Mouse (Mus musculus): ENCODE measurements around the gene Sdhaf1. TPM values are rescaled to one million over a fixed set of nuclear protein-coding genes. Genes with fewer than 3 reads are reported as not detected.

The Sdhaf1 gene
- total and polyA plus RNA-seq, 2 experiments from 2014 or later = 11.5 to 16.5 TPM

GRCm38 (mm10) chr7:30332622-30333259, 9.0 kb upstream of the Sdhaf1 start:
- TF ChIP-seq CTCF (IDR thresholded peaks at IDR 0.05) = 0 out of 2 replicates have a peak, but pooled peaks have one; percentile 5
- no peaks in the 10 kb centered on the region for H3K27me3 ChIP-seq (ENCODE audit: insufficient read depth, low read length)

DNA sequence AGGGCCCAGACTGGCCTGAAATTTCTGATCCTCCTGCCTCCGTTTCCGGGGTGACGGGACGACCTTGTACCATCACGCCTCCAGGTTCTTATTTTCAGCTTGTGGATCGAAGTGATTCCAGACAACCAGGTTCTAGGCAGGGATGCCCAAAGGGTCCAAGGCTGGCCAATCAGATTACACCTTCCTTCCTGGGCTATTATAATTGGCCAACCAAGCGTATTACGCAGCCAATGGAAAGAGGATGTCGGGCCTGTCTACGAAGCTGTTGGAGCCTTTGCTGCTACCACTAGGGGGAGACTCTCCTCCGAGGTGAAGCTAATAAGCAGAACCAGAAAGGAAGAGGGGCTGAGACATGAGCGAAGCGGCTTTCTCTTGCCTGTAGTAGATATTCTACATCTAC, 8.2 kb upstream of the Sdhaf1 start:
- Histone ChIP-seq H3K4me2 (ENCODE audit: low read depth, low read length, poor library complexity, severe bottlenecking) (peak overlapping the region; percentile 46), H3K9ac (replicated peaks; ENCODE audit: low read length, poor library complexity, severe bottlenecking) (no peak overlapping the region), H3K27me3 (ENCODE audit: insufficient read depth, low read length) (no peaks in the 10 kb centered on the region), H3K4me3 (ENCODE audit: low read depth, low read length) (peak overlapping the region; percentile 21; the same call in 1 of the 2 replicates), H3K36me3 (ENCODE audit: insufficient read depth, low read length) (no peaks in the 10 kb centered on the region), H3K27ac (ENCODE audit: low read depth, low read length) (no peak overlapping the region; the same call in 1 of the 2 replicates), H3K4me1 (ENCODE audit: insufficient read depth, low read length) (no peaks in the 10 kb centered on the region), H3K9me3 (ENCODE audit: low read length) (no peaks in the 10 kb centered on the region)
- peak; percentile 98 for DNase-seq (ENCODE audit: low spot score)
- WGBS = 3% methylated on average over 13 of the region's 13 CpGs
- peak; percentile 99 for TF ChIP-seq CTCF (IDR thresholded peaks at IDR 0.05)
- ATAC-seq (ENCODE audit: low FRiP score) = peak; percentile 93

More at GRCm38 (mm10) chr7:30332622-30333259, 9.0 kb upstream of the Sdhaf1 start:
- H3K4me2 ChIP-seq (ENCODE audit: low read depth, low read length, poor library complexity, severe bottlenecking) = peak overlapping the region; percentile 46; the same call in 1 of the 2 replicates
- no peak overlapping the region for H3K9ac ChIP-seq (replicated peaks; ENCODE audit: low read length, poor library complexity, severe bottlenecking)
- H3K27ac ChIP-seq (ENCODE audit: low read depth, low read length) = peak overlapping the region; percentile 26; the same call in 1 of the 2 replicates
- no peaks in the 10 kb centered on the region for H3K36me3 ChIP-seq (ENCODE audit: insufficient read depth, low read length)
- H3K4me3 ChIP-seq (ENCODE audit: low read depth, low read length) = no peak overlapping the region
- ATAC-seq (ENCODE audit: low FRiP score) (no peak), DNase-seq (ENCODE audit: low spot score) (no peak)
- no peaks in the 10 kb centered on the region for H3K9me3 ChIP-seq (ENCODE audit: low read length)
- no peaks in the 10 kb centered on the region for H3K4me1 ChIP-seq (ENCODE audit: insufficient read depth, low read length)
- 64% methylated on average over 18 of the region's 18 CpGs for WGBS

DNA sequence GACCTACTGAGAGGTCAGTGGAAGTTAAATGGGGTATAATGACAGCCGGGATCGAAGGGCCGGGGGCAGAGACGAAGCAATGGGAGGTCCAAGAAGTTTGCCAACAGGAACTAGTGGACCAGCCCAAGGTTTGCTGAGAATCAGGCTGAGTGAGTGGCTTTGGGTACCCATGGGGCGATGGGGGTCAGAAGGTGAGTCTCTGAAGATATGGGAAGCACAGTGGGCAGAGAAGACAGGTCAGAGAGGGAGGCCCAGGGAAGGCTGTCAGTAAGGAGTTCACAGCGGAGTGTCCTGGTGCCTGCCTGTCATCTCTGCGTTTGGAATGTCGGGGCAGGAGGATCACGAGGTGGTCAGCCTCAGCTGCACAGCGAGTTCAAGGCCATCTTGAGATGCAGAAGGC, 4.7 kb upstream of the Sdhaf1 start:
- H3K27me3 ChIP-seq (ENCODE audit: insufficient read depth, low read length) = no peaks in the 10 kb centered on the region
- H3K9ac ChIP-seq (replicated peaks; ENCODE audit: low read length, poor library complexity, severe bottlenecking) = no peak overlapping the region
- H3K27ac ChIP-seq (ENCODE audit: low read depth, low read length) = no peak overlapping the region
- ATAC-seq (ENCODE audit: low FRiP score) = no peak
- DNase-seq (ENCODE audit: low spot score) = no peak
- 57% methylated on average over 10 of the region's 10 CpGs for WGBS
- H3K4me2 ChIP-seq (ENCODE audit: low read depth, low read length, poor library complexity, severe bottlenecking) = no peak overlapping the region
- H3K9me3 ChIP-seq (ENCODE audit: low read length) = no peaks in the 10 kb centered on the region
- H3K4me1 ChIP-seq (ENCODE audit: insufficient read depth, low read length) = no peaks in the 10 kb centered on the region
- no peak for TF ChIP-seq CTCF (IDR thresholded peaks at IDR 0.05)
- H3K4me3 ChIP-seq (ENCODE audit: low read depth, low read length) = no peak overlapping the region
- H3K36me3 ChIP-seq (ENCODE audit: insufficient read depth, low read length) = no peaks in the 10 kb centered on the region

DNA sequence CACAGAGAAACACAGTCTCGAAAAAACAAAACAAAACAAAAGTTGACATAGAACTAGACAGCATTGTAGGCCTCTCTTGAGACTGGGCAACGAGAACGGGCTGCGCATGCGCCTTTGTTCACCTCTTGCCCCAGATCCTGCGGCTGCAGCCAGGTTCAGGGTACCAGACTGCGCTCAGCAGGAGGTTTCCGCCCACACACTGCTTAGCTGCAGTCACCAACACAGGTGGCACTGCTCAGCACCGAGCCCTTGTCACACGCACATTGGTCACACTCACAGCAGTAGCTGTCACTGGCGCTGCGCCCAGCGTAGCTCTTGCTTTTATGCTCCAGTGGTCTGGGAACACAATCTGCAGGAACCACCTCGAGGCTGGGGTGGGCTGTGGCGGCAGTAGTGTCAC, 3.4 kb upstream of the Sdhaf1 start:
- Histone ChIP-seq H3K9me3 (ENCODE audit: low read length) (no peaks in the 10 kb centered on the region), H3K27ac (ENCODE audit: low read depth, low read length) (no peak overlapping the region), H3K4me3 (ENCODE audit: low read depth, low read length) (no peak overlapping the region), H3K9ac (replicated peaks; ENCODE audit: low read length, poor library complexity, severe bottlenecking) (no peak overlapping the region), H3K4me1 (ENCODE audit: insufficient read depth, low read length) (no peaks in the 10 kb centered on the region), H3K4me2 (ENCODE audit: low read depth, low read length, poor library complexity, severe bottlenecking) (no peak overlapping the region), H3K27me3 (ENCODE audit: insufficient read depth, low read length) (no peaks in the 10 kb centered on the region), H3K36me3 (ENCODE audit: insufficient read depth, low read length) (no peaks in the 10 kb centered on the region)
- 59% methylated on average over 15 of the region's 15 CpGs for WGBS
- ATAC-seq (ENCODE audit: low FRiP score) (no peak), DNase-seq (ENCODE audit: low spot score) (peak; percentile 77)
- no peak for TF ChIP-seq CTCF (IDR thresholded peaks at IDR 0.05)

DNA sequence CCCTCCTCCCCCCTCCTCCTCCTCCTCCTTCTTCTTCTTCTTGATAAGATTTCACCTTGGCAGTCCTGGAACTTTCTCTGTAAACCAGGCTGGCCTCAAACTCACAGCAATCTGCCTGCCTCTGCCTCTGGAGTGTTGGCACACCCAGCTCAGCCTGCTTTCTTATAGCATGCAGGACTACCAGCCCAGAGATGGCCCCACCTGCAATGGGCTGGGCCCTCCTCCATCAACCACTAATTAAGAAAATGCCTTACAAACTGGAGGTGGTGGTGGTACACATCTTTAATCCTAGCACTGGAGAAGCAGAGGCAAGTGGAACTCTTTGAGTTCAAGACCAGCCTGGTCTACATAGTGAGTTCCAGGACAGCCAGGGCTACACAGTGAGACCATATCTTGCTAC, 2.7 kb upstream of the Sdhaf1 start:
- Histone ChIP-seq H3K4me3 (ENCODE audit: low read depth, low read length) (no peak overlapping the region), H3K27me3 (ENCODE audit: insufficient read depth, low read length) (no peaks in the 10 kb centered on the region), H3K36me3 (ENCODE audit: insufficient read depth, low read length) (no peaks in the 10 kb centered on the region), H3K4me2 (ENCODE audit: low read depth, low read length, poor library complexity, severe bottlenecking) (no peak overlapping the region), H3K4me1 (ENCODE audit: insufficient read depth, low read length) (no peaks in the 10 kb centered on the region), H3K9ac (replicated peaks; ENCODE audit: low read length, poor library complexity, severe bottlenecking) (no peak overlapping the region), H3K9me3 (ENCODE audit: low read length) (no peaks in the 10 kb centered on the region), H3K27ac (ENCODE audit: low read depth, low read length) (no peak overlapping the region)
- no peak for DNase-seq (ENCODE audit: low spot score)
- ATAC-seq (ENCODE audit: low FRiP score) = no peak
- TF ChIP-seq CTCF (IDR thresholded peaks at IDR 0.05) = no peak

- no peak for DNase-seq (ENCODE audit: low spot score)
- 59% methylated on average over 2 of the region's 2 CpGs for WGBS
- no peak overlapping the region for H3K27ac ChIP-seq (ENCODE audit: low read depth, low read length)
- H3K9ac ChIP-seq (replicated peaks; ENCODE audit: low read length, poor library complexity, severe bottlenecking) = no peak overlapping the region
- no peaks in the 10 kb centered on the region for H3K27me3 ChIP-seq (ENCODE audit: insufficient read depth, low read length)
- H3K4me1 ChIP-seq (ENCODE audit: insufficient read depth, low read length) = no peaks in the 10 kb centered on the region
- no peak for ATAC-seq (ENCODE audit: low FRiP score)
- peak; percentile 74 for TF ChIP-seq CTCF (IDR thresholded peaks at IDR 0.05)
- no peaks in the 10 kb centered on the region for H3K9me3 ChIP-seq (ENCODE audit: low read length)
- no peaks in the 10 kb centered on the region for H3K36me3 ChIP-seq (ENCODE audit: insufficient read depth, low read length)
- H3K4me3 ChIP-seq (ENCODE audit: low read depth, low read length) = no peak overlapping the region
- no peak overlapping the region for H3K4me2 ChIP-seq (ENCODE audit: low read depth, low read length, poor library complexity, severe bottlenecking)
These were observed 1.7 kb upstream of the Sdhaf1 start for GRCm38 (mm10) chr7:30325364-30325763.

All from midbrain, postnatal 0 days (tissue).